Mouse (Mus musculus) bone marrow macrophage, adult 2 months (primary cell): ENCODE measurements around the gene Ranbp3l.

Source experiments
- CTCF ChIP-seq: IDR thresholded peaks from 2 replicates; pipeline ENCODE4 v1.5.1; 2012; ENCODE audit warnings: low read depth, mild to moderate bottlenecking, low read length, moderate library complexity
- POLR2A ChIP-seq: IDR thresholded peaks from 2 replicates; pipeline ENCODE4 v1.6.1; 2012; ENCODE audit warnings: mild to moderate bottlenecking, low read depth, low read length, borderline replicate concordance

DNA sequence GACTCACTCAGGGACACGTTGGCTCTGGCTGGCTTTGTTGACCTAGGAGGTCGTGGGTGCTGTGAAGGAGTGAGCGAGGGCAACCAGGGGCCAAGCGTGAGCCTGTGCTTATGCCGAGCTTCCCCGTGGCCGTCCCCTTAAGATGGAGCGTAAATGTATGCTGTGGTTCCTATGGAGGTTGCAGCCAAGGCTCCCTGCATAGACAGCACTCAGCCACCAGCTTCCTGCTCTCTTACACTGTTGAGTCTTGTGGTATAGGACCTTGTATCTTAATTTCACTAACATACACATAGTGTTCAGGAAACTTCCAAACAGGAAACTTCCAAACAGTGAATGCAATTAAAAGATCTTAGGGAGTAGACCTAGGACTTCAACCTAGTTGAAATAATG is 120.9 kb downstream of the Ranbp3l start:
- no peak for TF ChIP-seq POLR2A
- no peak for TF ChIP-seq CTCF
